Mouse (Mus musculus): ENCODE measurements at regions not wholly inside any gene's neighbourhood (a gene's known extent, or its start where the extent isn't known, plus 50 kb on each side); places are given as distances from the start of the nearest gene placed in this dataset.

DNA sequence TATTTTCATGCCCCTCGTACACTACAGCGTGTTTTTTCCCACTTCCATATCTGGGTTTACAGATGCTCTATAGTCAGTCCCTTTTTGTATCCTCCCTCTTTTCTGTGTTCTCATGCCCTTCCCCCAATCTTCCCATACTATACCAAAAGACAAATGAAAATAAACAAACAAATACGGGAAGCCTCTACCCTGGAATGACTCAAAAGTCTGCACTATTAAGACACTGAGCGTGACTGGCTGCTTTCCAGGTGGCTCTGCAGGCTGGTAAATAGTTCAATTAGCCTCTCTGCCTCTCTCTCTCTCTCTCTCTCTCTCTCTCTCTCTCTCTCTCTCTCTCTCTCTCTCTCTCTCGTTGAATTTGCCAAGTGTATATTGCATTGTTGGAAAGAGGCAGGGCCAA is 464.5 kb upstream of the Pou3f3 start:
- H3K27ac ChIP-seq (ENCODE audit: control insufficient read depth, low read depth, low read length), result no peak overlapping the region
- no peaks in the 10 kb centered on the region for H3K4me1 ChIP-seq (ENCODE audit: control insufficient read depth in 1 of 2, insufficient read depth in 2 of 2, low read length in 2 of 2)
- no peak for DNase-seq (ENCODE audit: low read depth, low spot score)
- H3K79me2 ChIP-seq (ENCODE audit: control insufficient read depth, insufficient read depth, low read length, poor library complexity), result no peaks in the 10 kb centered on the region
- no peak overlapping the region for H3K9ac ChIP-seq (ENCODE audit: control insufficient read depth, low read depth, low read length, poor library complexity, severe bottlenecking)
- no peaks in the 10 kb centered on the region for H3K36me3 ChIP-seq (ENCODE audit: control insufficient read depth in 1 of 2, insufficient read depth in 2 of 2, low read length in 2 of 2)
- no peaks in the 10 kb centered on the region for H3K27me3 ChIP-seq (ENCODE audit: control insufficient read depth in 1 of 2, insufficient read depth in 2 of 2, low read length in 2 of 2)
- no peak overlapping the region for H3K4me3 ChIP-seq (ENCODE audit: control insufficient read depth in 1 of 2, insufficient read depth in 1 of 2, low read depth in 2 of 2, low read length in 2 of 2)
- no peaks in the 10 kb centered on the region for H3K9me3 ChIP-seq (replicated peaks; ENCODE audit: insufficient read depth, low read length)
- TF ChIP-seq EP300 (IDR thresholded peaks at IDR 0.05; ENCODE audit: low read depth in 1 of 2, low read length in 2 of 2), result no peak
- no peak for TF ChIP-seq UBTF (IDR thresholded peaks at IDR 0.05; ENCODE audit: borderline replicate concordance, insufficient read depth, low read depth, low read length)
- TF ChIP-seq ZMIZ1 (IDR thresholded peaks at IDR 0.05; ENCODE audit: low read depth, low read length), result no peak
- TF ChIP-seq ELF1 (IDR thresholded peaks at IDR 0.05; ENCODE audit: low read depth, low read length), result no peak
- no peak for TF ChIP-seq SIN3A (IDR thresholded peaks at IDR 0.05; ENCODE audit: low read length)
- TF ChIP-seq JUND (IDR thresholded peaks at IDR 0.05; ENCODE audit: low read depth, low read length), result no peak

DNA sequence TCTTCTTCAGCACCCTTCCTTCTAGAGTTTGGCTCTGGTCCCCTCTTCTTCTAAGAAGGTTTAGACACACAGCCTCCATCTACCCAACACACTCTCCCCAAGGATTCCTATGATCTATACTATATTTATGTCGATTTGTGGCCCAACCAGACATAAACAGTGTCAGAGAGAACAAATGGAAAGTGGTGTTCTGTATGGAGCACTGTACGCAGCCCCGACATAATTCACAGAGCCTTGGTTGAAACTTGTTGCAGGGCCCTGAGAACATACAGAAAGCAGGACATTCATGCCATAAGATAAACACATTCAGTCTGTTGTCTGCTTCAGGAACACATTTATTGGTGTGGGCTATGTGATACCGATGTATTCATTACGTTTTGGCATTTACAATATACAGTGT is 463.7 kb upstream of the Pou3f3 start:
- DNase-seq (ENCODE audit: low read depth, low spot score), result no peak
- H3K79me2 ChIP-seq (ENCODE audit: control insufficient read depth, insufficient read depth, low read length, poor library complexity), result no peaks in the 10 kb centered on the region
- no peak overlapping the region for H3K9ac ChIP-seq (ENCODE audit: control insufficient read depth, low read depth, low read length, poor library complexity, severe bottlenecking)
- no peaks in the 10 kb centered on the region for H3K4me1 ChIP-seq (ENCODE audit: control insufficient read depth in 1 of 2, insufficient read depth in 2 of 2, low read length in 2 of 2)
- H3K27me3 ChIP-seq (ENCODE audit: control insufficient read depth in 1 of 2, insufficient read depth in 2 of 2, low read length in 2 of 2), result no peaks in the 10 kb centered on the region
- no peak overlapping the region for H3K4me3 ChIP-seq (ENCODE audit: control insufficient read depth in 1 of 2, insufficient read depth in 1 of 2, low read depth in 2 of 2, low read length in 2 of 2)
- no peak overlapping the region for H3K27ac ChIP-seq (ENCODE audit: control insufficient read depth, low read depth, low read length)
- H3K36me3 ChIP-seq (ENCODE audit: control insufficient read depth in 1 of 2, insufficient read depth in 2 of 2, low read length in 2 of 2), result no peaks in the 10 kb centered on the region
- no peaks in the 10 kb centered on the region for H3K9me3 ChIP-seq (replicated peaks; ENCODE audit: insufficient read depth, low read length)
- TF ChIP-seq ELF1 (IDR thresholded peaks at IDR 0.05; ENCODE audit: low read depth, low read length) (no peak), POLR2AphosphoS5 (IDR thresholded peaks at IDR 0.05; ENCODE audit: borderline replicate concordance, low read depth, low read length) (no peak), SIN3A (IDR thresholded peaks at IDR 0.05; ENCODE audit: low read length) (no peak), NELFE (IDR thresholded peaks at IDR 0.05; ENCODE audit: low read depth, low read length) (no peak), ZKSCAN1 (IDR thresholded peaks at IDR 0.05; ENCODE audit: low read depth, low read length) (no peak), CHD1 (IDR thresholded peaks at IDR 0.05; ENCODE audit: low read depth, low read length) (no peak), MAX (IDR thresholded peaks at IDR 0.05; ENCODE audit: low read length) (no peak), ETS1 (IDR thresholded peaks at IDR 0.05; ENCODE audit: low read depth, low read length) (no peak), NRF1 (IDR thresholded peaks at IDR 0.05; ENCODE audit: insufficient read depth, low read depth, low read length, poor library complexity, severe bottlenecking) (no peak), ZNF384 (IDR thresholded peaks at IDR 0.05; ENCODE audit: low read depth, low read length) (no peak), GABPA (IDR thresholded peaks at IDR 0.05; ENCODE audit: low read depth, low read length) (no peak), MXI1 (IDR thresholded peaks at IDR 0.05; ENCODE audit: low read depth, low read length) (no peak), CTCF (IDR thresholded peaks at IDR 0.05 in 2 of 3, conservative IDR thresholded peaks at IDR 0.05 in 1 of 3; ENCODE audit: control insufficient read depth in 1 of 3, insufficient read depth in 1 of 3, low read depth in 2 of 3, low read length in 3 of 3, poor library complexity in 1 of 3, severe bottlenecking in 1 of 3) (no peak), ZMIZ1 (IDR thresholded peaks at IDR 0.05; ENCODE audit: low read depth, low read length) (no peak), MEF2A (IDR thresholded peaks at IDR 0.05; ENCODE audit: extremely low read depth, insufficient replicate concordance, low read depth, low read length, poor library complexity, severe bottlenecking) (no peak), MAFK (IDR thresholded peaks at IDR 0.05; ENCODE audit: borderline replicate concordance, low read depth, low read length) (no peak), ZC3H11A (IDR thresholded peaks at IDR 0.05; ENCODE audit: low read depth, low read length) (no peak), TBP (IDR thresholded peaks at IDR 0.05; ENCODE audit: low read depth, low read length) (no peak), MYB (IDR thresholded peaks at IDR 0.05; ENCODE audit: low read depth, low read length) (no peak), GATA1 (IDR thresholded peaks at IDR 0.05; ENCODE audit: low read depth, low read length) (no peak)

All from MEL (cell line).